Mouse (Mus musculus) neural tube, embryonic 12.5 days (tissue): ENCODE results near the gene Ehbp1. TPM values are rescaled to one million over a fixed set of nuclear protein-coding genes. Genes with fewer than 3 reads are reported as not detected.

Experiments
- ATAC-seq: fragments of 200-750 bp; cut with Nextera tagmentation; 2 replicates; pipeline ENCODE4 v1.8.0; 2017; ENCODE audit warnings: low read depth, mild to moderate bottlenecking, moderate TSS enrichment, moderate library complexity; ENCODE audit not compliant: low FRiP score
- H3K27ac ChIP-seq: fragments of 300-500 bp; sonication (generic); 2 replicates; pipeline ENCODE4 v1.5.1; 2016
- H3K27me3 ChIP-seq: fragments of 300-500 bp; sonication (generic); replicated peaks from 2 replicates; pipeline ENCODE4 v1.6.1; 2016; ENCODE audit warnings: mild to moderate bottlenecking
- H3K36me3 ChIP-seq: fragments of 300-500 bp; sonication (generic); 2 replicates; pipeline ENCODE4 v1.6.1; 2016; ENCODE audit warnings: mild to moderate bottlenecking
- H3K4me1 ChIP-seq: fragments of 300-500 bp; sonication (generic); 2 replicates; pipeline ENCODE4 v1.6.1; 2016
- H3K4me2 ChIP-seq: fragments of 300-500 bp; sonication (generic); replicated peaks from 2 replicates; pipeline ENCODE4 v1.6.1; 2016; ENCODE audit warnings: mild to moderate bottlenecking
- H3K4me3 ChIP-seq: fragments of 300-500 bp; sonication (generic); 2 replicates; pipeline ENCODE4 v1.5.1; 2016
- H3K9ac ChIP-seq: fragments of 300-500 bp; sonication (generic); 2 replicates; pipeline ENCODE4 v1.6.1; 2016; ENCODE audit warnings: mild to moderate bottlenecking
- H3K9me3 ChIP-seq: fragments of 300-500 bp; sonication (generic); 2 replicates; pipeline ENCODE4 v1.6.1; 2016; ENCODE audit warnings: mild to moderate bottlenecking
- WGBS: fragments of 180-500 bp; shearing (Covaris S2); methylation state at CpG from one replicate; pipeline ENCODE4 v1.1.7; 2016; 5-methylcytosine and 5-hydroxymethylcytosine counted together
- polyA plus RNA-seq: library from polyadenylated mRNA; unstranded; fragments of >200 nt; fragmentation: Nextera tagmentation; extraction: Ambion mirVana; gene quantifications from 2 replicates; pipeline ENCODE4 v1.2.1, GENCODE M21; 2016

Ehbp1 gene
- polyA plus RNA-seq, 1 experiment from 2014 or later, result 16.1 TPM

GRCm38 (mm10) chr11:22347651-22348535, 5.8 kb upstream of the Ehbp1 start:
- peak; percentile 77 for ATAC-seq
- H3K27me3 ChIP-seq, result no peaks in the 10 kb centered on the region
- H3K9me3 ChIP-seq, result no peaks in the 10 kb centered on the region
- no peak overlapping the region for H3K4me2 ChIP-seq
- H3K4me3 ChIP-seq, result no peak overlapping the region
- H3K9ac ChIP-seq, result no peak overlapping the region
- WGBS, result 33% methylated on average over 13 of the region's 13 CpGs
- H3K27ac ChIP-seq, result no peak overlapping the region
- H3K36me3 ChIP-seq, result no peaks in the 10 kb centered on the region
- peaks cover 20% of the 10 kb centered on the region for H3K4me1 ChIP-seq

DNA sequence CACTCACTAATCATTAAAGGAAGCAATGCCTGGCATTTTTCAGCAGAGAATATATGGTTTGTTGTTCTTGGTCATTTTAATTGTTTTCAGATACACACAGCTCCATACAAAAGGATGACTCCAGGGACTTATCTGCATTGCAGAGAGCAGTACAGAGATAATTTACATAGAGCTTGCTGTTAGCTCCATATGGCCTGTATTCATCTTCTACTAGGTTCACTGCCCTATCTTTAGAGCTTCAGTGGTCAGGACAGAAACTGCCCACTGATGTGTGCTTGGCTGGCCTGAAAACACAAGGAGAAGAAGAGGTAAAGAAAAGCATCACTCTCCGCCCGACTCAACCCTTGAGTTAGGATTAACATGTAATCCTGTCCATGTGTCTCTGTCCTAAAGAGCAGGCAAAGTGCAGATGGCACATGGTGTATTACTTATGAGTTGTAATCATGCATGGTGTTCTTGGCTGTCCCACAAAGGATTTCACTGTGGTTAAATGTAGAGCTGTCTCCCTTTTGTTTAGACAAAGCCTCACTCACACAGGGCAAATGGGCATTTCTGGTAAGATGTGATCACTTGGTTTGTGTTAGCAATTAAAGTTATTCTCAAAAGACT, 14.7 kb downstream of the Ehbp1 start:
- H3K27me3 ChIP-seq, result no peaks in the 10 kb centered on the region
- no peak overlapping the region for H3K4me2 ChIP-seq
- no peak for ATAC-seq
- 81% methylated on average over 2 of the region's 2 CpGs for WGBS
- H3K9me3 ChIP-seq, result no peaks in the 10 kb centered on the region
- no peaks in the 10 kb centered on the region for H3K4me1 ChIP-seq
- H3K9ac ChIP-seq, result no peak overlapping the region
- no peak overlapping the region for H3K4me3 ChIP-seq
- H3K36me3 ChIP-seq, result no peaks in the 10 kb centered on the region
- H3K27ac ChIP-seq, result no peak overlapping the region

- H3K4me2 ChIP-seq, result no peak overlapping the region
- H3K9ac ChIP-seq, result no peak overlapping the region
- H3K36me3 ChIP-seq, result no peaks in the 10 kb centered on the region
- H3K4me1 ChIP-seq, result no peaks in the 10 kb centered on the region
- H3K27ac ChIP-seq, result no peak overlapping the region
- no peak for ATAC-seq
- 88% methylated on average over 6 of the region's 6 CpGs for WGBS
- no peaks in the 10 kb centered on the region for H3K9me3 ChIP-seq
- H3K27me3 ChIP-seq, result no peaks in the 10 kb centered on the region
- no peak overlapping the region for H3K4me3 ChIP-seq
Measured at GRCm38 (mm10) chr11:22317824-22318411, 24.2 kb downstream of the Ehbp1 start.

- Histone ChIP-seq H3K4me1 (no peaks in the 10 kb centered on the region), H3K9me3 (no peaks in the 10 kb centered on the region), H3K27ac (no peak overlapping the region), H3K4me3 (no peak overlapping the region), H3K27me3 (no peaks in the 10 kb centered on the region), H3K4me2 (no peak overlapping the region), H3K9ac (no peak overlapping the region), H3K36me3 (no peaks in the 10 kb centered on the region)
- WGBS, result 88% methylated on average over 1 of the region's 1 CpGs
- no peak for ATAC-seq
Measured at GRCm38 (mm10) chr11:22315801-22316200, 26.3 kb downstream of the Ehbp1 start.

DNA sequence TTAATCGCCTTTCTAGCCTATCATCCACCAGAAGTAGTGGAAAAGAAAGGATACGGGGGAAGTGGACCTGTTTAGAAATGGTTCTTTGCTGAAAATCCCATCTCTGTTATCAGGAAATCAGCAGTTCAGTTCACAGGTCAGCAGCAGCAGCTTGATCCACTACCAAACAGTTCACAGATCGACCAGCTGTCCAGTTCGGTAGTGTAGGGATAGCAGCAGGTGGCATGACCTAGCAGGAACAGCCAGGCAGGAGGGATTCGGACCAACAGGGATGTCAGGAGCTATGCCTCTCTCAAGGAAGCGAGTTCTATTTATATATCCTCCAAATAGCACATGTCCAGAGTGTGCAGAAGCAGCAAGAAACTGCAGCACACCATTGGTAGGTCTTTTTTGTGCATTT, 40.9 kb downstream of the Ehbp1 start:
- Histone ChIP-seq H3K4me3 (no peak overlapping the region), H3K27ac (no peak overlapping the region), H3K4me2 (no peak overlapping the region), H3K36me3 (no peaks in the 10 kb centered on the region), H3K9me3 (no peaks in the 10 kb centered on the region), H3K4me1 (no peaks in the 10 kb centered on the region), H3K27me3 (no peaks in the 10 kb centered on the region), H3K9ac (no peak overlapping the region)
- WGBS, result 72% methylated on average over 6 of the region's 6 CpGs
- no peak for ATAC-seq

DNA sequence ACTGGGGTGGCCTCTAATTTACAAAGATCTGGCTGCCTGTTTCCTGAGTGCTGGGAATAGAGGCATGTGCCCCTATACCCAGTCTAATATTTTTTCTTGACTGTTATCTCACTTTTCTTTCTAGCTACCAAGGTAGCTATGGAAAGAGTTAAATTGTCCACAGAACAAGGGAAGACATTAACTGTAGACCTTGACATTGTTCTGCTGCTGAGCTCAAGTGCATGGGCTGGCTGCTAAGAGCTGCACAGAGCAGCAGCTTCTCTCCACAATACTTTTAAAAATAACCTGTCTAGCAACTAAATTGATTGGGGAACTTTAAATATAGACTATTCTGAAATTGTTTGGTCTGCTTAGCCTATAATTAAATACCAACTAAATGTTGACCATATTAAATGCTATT, 52.9 kb downstream of the Ehbp1 start:
- Histone ChIP-seq H3K27ac (no peak overlapping the region), H3K4me1 (peaks cover 9% of the 10 kb centered on the region), H3K27me3 (no peaks in the 10 kb centered on the region), H3K36me3 (no peaks in the 10 kb centered on the region), H3K9ac (no peak overlapping the region), H3K4me3 (no peak overlapping the region), H3K9me3 (no peaks in the 10 kb centered on the region), H3K4me2 (no peak overlapping the region)
- no peak for ATAC-seq

GRCm38 (mm10) chr11:22287513-22287900, 54.6 kb downstream of the Ehbp1 start:
- no peaks in the 10 kb centered on the region for H3K36me3 ChIP-seq
- no peak for ATAC-seq
- H3K27me3 ChIP-seq, result no peaks in the 10 kb centered on the region
- H3K4me3 ChIP-seq, result peak overlapping the region; percentile 50
- peak overlapping the region; percentile 64 for H3K27ac ChIP-seq
- H3K9ac ChIP-seq, result peak overlapping the region; percentile 70
- H3K4me2 ChIP-seq, result peak overlapping the region; percentile 69
- no peaks in the 10 kb centered on the region for H3K9me3 ChIP-seq
- peaks cover 18% of the 10 kb centered on the region for H3K4me1 ChIP-seq
- WGBS, result 1% methylated on average over 6 of the region's 6 CpGs

DNA sequence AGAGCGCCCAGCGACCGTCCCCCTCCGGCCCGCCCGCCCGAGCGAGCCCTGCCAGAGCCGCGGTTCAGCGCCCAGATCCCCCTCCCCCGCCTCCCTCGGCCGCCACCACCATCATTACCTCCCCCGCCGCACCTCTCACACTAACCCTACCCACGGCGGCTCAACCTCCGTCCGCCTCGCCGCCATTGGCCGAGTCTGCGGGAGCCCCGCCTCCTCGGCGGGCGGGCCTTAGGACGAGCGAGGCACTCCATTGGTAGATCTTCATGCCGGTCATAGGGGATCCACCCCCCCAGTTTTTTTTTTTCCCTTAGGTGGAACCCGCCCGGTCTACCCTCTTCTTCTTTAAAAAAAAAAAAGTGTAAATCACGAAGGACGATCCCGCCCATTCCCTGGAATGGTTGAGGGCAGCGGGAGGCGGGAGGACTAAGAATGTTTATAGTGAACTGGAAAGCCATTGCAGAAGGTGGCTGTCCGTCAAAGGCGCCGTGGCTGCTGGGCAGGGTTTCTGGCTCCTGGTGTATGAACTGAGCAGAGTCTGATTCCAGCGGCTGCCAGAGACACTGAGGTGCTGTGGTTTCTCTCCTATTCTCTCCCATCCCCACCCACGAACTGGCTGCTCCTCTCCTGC, 55.1 kb downstream of the Ehbp1 start:
- Histone ChIP-seq H3K4me2 (peak overlapping the region; percentile 81), H3K9me3 (no peaks in the 10 kb centered on the region), H3K36me3 (peaks cover 2% of the 10 kb centered on the region), H3K27ac (peak overlapping the region; percentile 82), H3K9ac (peak overlapping the region; percentile 83), H3K4me1 (peaks cover 18% of the 10 kb centered on the region), H3K27me3 (no peaks in the 10 kb centered on the region), H3K4me3 (peak overlapping the region; percentile 78)
- peak; percentile 100 for ATAC-seq
- under 1% methylated on average over 41 of the region's 43 CpGs for WGBS

DNA sequence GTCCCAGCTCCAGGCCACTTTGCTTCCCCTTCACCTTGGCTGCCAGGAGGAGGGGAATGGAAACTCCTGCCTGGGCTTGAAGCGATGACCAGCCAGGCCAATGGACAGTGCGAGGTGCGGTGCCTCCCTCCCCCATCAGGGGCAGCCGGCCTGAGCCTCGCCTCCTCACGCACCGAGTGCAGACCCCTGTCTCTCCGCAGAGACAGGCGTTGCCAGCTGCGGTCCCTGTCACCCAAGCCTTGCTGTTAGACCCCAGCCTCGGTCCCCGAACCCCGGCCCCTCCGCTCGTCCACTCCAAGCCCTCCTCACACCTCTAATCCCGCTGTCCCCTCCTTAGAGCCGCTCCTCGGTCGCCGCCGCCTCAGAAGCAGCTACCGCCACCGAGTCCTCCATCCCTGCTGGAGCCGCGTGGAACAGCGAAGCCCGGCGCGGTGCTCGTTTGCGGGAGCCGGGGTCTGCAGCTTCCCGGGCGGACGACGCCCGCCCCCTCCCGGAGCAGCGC, 55.7 kb downstream of the Ehbp1 start:
- 0% methylated on average over 39 of the region's 39 CpGs for WGBS
- peak overlapping the region; percentile 82 for H3K27ac ChIP-seq
- peak; percentile 84 for ATAC-seq

DNA sequence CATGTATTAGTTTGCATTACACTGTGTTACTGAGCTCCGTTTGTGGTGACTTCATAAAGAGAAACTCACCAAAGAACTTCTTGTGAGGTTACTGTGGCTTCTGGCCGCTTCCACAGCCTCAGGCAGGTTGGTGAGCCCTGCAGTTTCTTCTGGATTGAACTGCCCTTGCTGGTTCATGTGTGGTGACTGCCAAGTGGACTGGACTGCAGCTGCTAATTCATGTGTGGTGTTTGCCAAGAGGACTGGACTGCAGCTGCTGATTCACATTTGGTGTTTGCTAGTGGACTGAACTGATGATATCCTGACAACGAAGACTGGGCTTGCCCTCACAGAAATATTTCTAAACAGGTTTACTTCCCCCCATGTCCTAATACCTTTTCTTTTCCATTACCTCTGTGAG, 65.4 kb downstream of the Ehbp1 start:
- peaks cover 29% of the 10 kb centered on the region for H3K36me3 ChIP-seq
- H3K9me3 ChIP-seq, result no peaks in the 10 kb centered on the region
- H3K4me2 ChIP-seq, result no peak overlapping the region
- no peak overlapping the region for H3K4me3 ChIP-seq
- WGBS, result 94% methylated on average over 3 of the region's 3 CpGs
- no peak for ATAC-seq
- no peak overlapping the region for H3K9ac ChIP-seq
- H3K4me1 ChIP-seq, result no peaks in the 10 kb centered on the region
- H3K27me3 ChIP-seq, result no peaks in the 10 kb centered on the region
- H3K27ac ChIP-seq, result no peak overlapping the region

More for the DNA sequence above, 55.7 kb downstream of the Ehbp1 start:
- Histone ChIP-seq H3K4me3 (peak overlapping the region; percentile 78), H3K36me3 (peaks cover 8% of the 10 kb centered on the region), H3K9ac (peak overlapping the region; percentile 83), H3K9me3 (no peaks in the 10 kb centered on the region), H3K4me2 (peak overlapping the region; percentile 81), H3K4me1 (peaks cover 18% of the 10 kb centered on the region), H3K27me3 (no peaks in the 10 kb centered on the region)

GRCm38 (mm10) chr11:22274144-22274543, 67.9 kb downstream of the Ehbp1 start:
- WGBS, result 94% methylated on average over 2 of the region's 2 CpGs
- H3K27ac ChIP-seq, result no peak overlapping the region
- ATAC-seq, result no peak
- no peak overlapping the region for H3K4me2 ChIP-seq
- no peaks in the 10 kb centered on the region for H3K27me3 ChIP-seq
- no peaks in the 10 kb centered on the region for H3K9me3 ChIP-seq
- peaks cover 19% of the 10 kb centered on the region for H3K36me3 ChIP-seq
- no peak overlapping the region for H3K9ac ChIP-seq
- H3K4me3 ChIP-seq, result no peak overlapping the region
- no peaks in the 10 kb centered on the region for H3K4me1 ChIP-seq

- Histone ChIP-seq H3K9ac (no peak overlapping the region), H3K27ac (no peak overlapping the region), H3K36me3 (peaks cover 12% of the 10 kb centered on the region), H3K9me3 (no peaks in the 10 kb centered on the region), H3K4me3 (no peak overlapping the region), H3K4me1 (no peaks in the 10 kb centered on the region), H3K27me3 (no peaks in the 10 kb centered on the region), H3K4me2 (no peak overlapping the region)
- no peak for ATAC-seq
- WGBS, result 90% methylated on average over 7 of the region's 7 CpGs
Measured at GRCm38 (mm10) chr11:22273378-22273777, 68.7 kb downstream of the Ehbp1 start.
